Mouse (Mus musculus) intestine, embryonic 14.5 days (tissue): ENCODE measurements around the gene Sh3bp1. TPM values are rescaled to one million over a fixed set of nuclear protein-coding genes. Genes with fewer than 3 reads are reported as not detected.
"Not testable (repeated sequence)": the region's sequence is repeated elsewhere in the genome, so short reads cannot be mapped to it uniquely, and the experiment has no call there.

Experiments
- ATAC-seq: fragments of 200-750 bp; cut with Nextera tagmentation; replicated peaks from 2 replicates; pipeline ENCODE4 v1.8.0; 2017; ENCODE audit warnings: low read depth, moderate number of reproducible peaks, moderate TSS enrichment, moderate library complexity; ENCODE audit not compliant: low FRiP score, low TSS enrichment
- DNase-seq: peaks from one replicate; pipeline ENCODE4 v3.0.0-alpha.2; 2018; ENCODE audit warnings: low spot score
- H3K27ac ChIP-seq: fragments of 300-500 bp; sonication (generic); 2 replicates; pipeline ENCODE4 v1.5.1; 2014; ENCODE audit warnings: low read depth, mild to moderate bottlenecking, control low read depth
- H3K27me3 ChIP-seq: fragments of 300-500 bp; sonication (generic); replicated peaks from 2 replicates; pipeline ENCODE4 v1.6.1; 2014; ENCODE audit warnings: low read length, control low read depth; ENCODE audit not compliant: control insufficient read depth, insufficient read depth
- H3K36me3 ChIP-seq: fragments of 300-500 bp; sonication (generic); 2 replicates; pipeline ENCODE4 v1.6.1; 2014; ENCODE audit warnings: low read length, control low read depth; ENCODE audit not compliant: control insufficient read depth, insufficient read depth
- H3K4me1 ChIP-seq: fragments of 300-500 bp; sonication (generic); replicated peaks from 2 replicates; pipeline ENCODE4 v1.6.1; 2014; ENCODE audit warnings: low read length, control low read depth, mixed read lengths; ENCODE audit not compliant: control insufficient read depth, insufficient read depth
- H3K4me2 ChIP-seq: fragments of 300-500 bp; sonication (generic); 2 replicates; pipeline ENCODE4 v1.6.1; 2014; ENCODE audit warnings: low read length
- H3K4me3 ChIP-seq: fragments of 300-500 bp; sonication (generic); 2 replicates; pipeline ENCODE4 v1.5.1; 2014; ENCODE audit warnings: low read depth, low read length, control low read depth, mixed read lengths
- H3K9ac ChIP-seq: fragments of 300-500 bp; sonication (generic); 2 replicates; pipeline ENCODE4 v1.6.1; 2014; ENCODE audit warnings: mild to moderate bottlenecking, low read length
- H3K9me3 ChIP-seq: fragments of 300-500 bp; sonication (generic); 2 replicates; pipeline ENCODE4 v1.6.1; 2016; ENCODE audit warnings: low read length, control low read depth; ENCODE audit not compliant: control insufficient read depth
- WGBS: fragments of 180-500 bp; shearing (Covaris S2); extraction: QIAGEN DNeasy Blood & Tissue Kit; methylation state at CpG from one replicate; pipeline ENCODE4 v1.1.7; 2014; 5-methylcytosine and 5-hydroxymethylcytosine counted together
- polyA plus RNA-seq: library from polyadenylated mRNA; unstranded; fragments of >200 nt; fragmentation: Nextera tagmentation; extraction: Ambion mirVana; gene quantifications from 2 replicates; pipeline ENCODE4 v1.2.1, GENCODE M21; 2014

Sh3bp1 gene
- polyA plus RNA-seq, 1 experiment from 2014 or later, result 30.2 TPM

DNA sequence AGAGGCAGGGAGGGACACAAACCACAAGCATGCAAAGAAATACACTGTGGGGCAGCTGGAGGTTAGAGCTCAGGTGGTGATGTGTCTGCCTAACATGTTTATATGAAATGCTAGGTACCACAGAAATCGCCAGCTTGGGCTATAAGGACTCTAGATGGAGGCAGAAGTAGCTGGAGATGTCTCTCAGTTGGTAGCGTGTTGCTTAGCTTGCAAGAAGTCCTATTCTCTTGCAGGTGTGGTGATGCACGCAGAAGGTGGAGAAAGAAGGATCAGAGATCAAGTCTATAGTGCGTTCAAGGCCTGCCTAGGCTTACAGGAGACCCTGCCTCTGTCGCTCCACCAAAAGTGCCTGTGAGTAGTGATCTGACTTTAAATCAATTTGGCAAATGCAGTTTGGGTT is 24.0 kb upstream of the Sh3bp1 start:
- 66% methylated on average over 5 of the region's 5 CpGs for whole genome bisulfite sequencing
- peaks cover 2% of the 10 kb centered on the region; the same call in 1 of the 2 replicates for H3K36me3 ChIP-seq
- H3K4me2 ChIP-seq, result peak overlapping the region; percentile 79
- no peaks in the 10 kb centered on the region for H3K27me3 ChIP-seq
- ATAC-seq (no peak), DNase-seq (no peak)
- H3K27ac ChIP-seq, result peak overlapping the region; percentile 99
- no peak overlapping the region for H3K4me3 ChIP-seq
- H3K9me3 ChIP-seq, result no peaks in the 10 kb centered on the region
- peaks cover 32% of the 10 kb centered on the region for H3K4me1 ChIP-seq
- H3K9ac ChIP-seq, result no peak overlapping the region

DNA sequence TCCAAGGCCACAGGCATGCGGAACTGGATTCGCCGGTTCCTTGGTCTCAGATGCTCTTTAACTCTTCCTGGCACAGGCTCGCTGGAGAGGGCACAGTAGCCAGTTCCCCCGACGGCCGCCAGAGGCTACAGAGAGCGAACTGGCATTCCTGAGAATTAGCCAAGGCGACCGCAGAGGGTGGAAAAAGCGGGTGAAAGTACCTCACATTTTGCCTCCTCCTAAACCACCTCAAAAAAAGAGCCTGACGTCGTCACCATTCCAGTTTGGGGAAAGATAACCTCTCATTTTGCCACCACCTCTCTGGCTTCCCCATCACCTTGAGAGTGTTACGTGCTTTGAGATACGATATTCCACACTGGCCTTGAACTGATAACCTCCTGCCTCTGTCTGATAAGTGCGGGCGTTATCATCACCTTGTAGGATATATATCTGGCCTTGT is 23.3 kb upstream of the Sh3bp1 start:
- Histone ChIP-seq H3K4me3 (peak overlapping the region; percentile 71), H3K27me3 (no peaks in the 10 kb centered on the region), H3K36me3 (peaks cover 9% of the 10 kb centered on the region), H3K9ac (peak overlapping the region; percentile 84), H3K27ac (peak overlapping the region; percentile 99), H3K4me1 (peaks cover 32% of the 10 kb centered on the region), H3K4me2 (peak overlapping the region; percentile 79), H3K9me3 (no peaks in the 10 kb centered on the region)
- ATAC-seq (peak; percentile 32), DNase-seq (peak; percentile 88)
- 3% methylated on average over 17 of the region's 17 CpGs for WGBS

- peak within 1 kb of the TSS; percentile 79 for H3K4me2 ChIP-seq
- H3K36me3 ChIP-seq, result peaks cover 19% of the 10 kb centered on the region
- H3K27me3 ChIP-seq, result no peaks in the 10 kb centered on the region
- 1% methylated on average over 81 of the region's 95 CpGs for WGBS
- peak; percentile 97 for DNase-seq
- peak within 1 kb of the TSS; percentile 71 for H3K4me3 ChIP-seq
- H3K4me1 ChIP-seq, result peaks cover 28% of the 10 kb centered on the region
- H3K9me3 ChIP-seq, result no peaks in the 10 kb centered on the region
- ATAC-seq, result peak; percentile 90
- peak within 1 kb of the TSS; percentile 84 for H3K9ac ChIP-seq
- H3K27ac ChIP-seq, result peak within 1 kb of the TSS; percentile 99
These were observed 22.4 kb upstream of the Sh3bp1 start, which contains the start of gene Gga1 for GRCm38 (mm10) chr15:78876991-78877809. Gga1 (plus strand) TSS chr15:78877190.

DNA sequence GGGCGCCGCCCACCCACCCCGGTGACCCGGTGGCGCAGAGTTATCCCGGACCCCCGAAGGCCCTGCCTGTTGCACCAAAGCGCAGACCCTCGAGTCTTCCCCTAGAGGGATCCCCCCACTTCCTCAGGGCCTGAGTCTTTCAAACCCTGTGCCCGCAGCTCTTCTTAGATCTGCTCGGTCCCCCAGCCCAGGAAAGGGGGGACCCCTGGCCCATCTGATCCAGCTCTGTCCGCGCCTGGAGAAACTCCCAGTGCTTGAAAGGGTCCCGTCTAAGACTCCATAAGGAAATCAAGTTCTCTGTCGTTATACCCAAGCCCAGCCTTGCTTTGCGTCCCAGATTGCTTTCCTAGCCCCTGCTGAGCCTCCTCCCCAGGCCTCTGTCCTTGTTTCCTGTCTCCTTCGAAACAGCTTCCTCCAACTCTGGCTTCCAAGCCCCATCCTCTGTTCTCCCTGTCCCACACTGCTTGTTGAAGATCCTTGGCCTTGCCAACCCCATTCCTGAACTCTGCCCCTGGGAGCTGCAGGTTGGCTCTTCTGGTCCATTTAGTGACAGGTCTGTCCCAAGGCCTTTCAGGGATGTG is 21.7 kb upstream of the Sh3bp1 start:
- H3K4me2 ChIP-seq, result peak overlapping the region; percentile 79
- H3K9me3 ChIP-seq, result no peaks in the 10 kb centered on the region
- peaks cover 26% of the 10 kb centered on the region for H3K36me3 ChIP-seq
- H3K27ac ChIP-seq, result peak overlapping the region; percentile 99
- H3K27me3 ChIP-seq, result no peaks in the 10 kb centered on the region
- peak overlapping the region; percentile 71 for H3K4me3 ChIP-seq
- WGBS, result 1% methylated on average over 17 of the region's 17 CpGs
- DNase-seq, result no peak
- peak overlapping the region; percentile 84 for H3K9ac ChIP-seq
- H3K4me1 ChIP-seq, result peaks cover 26% of the 10 kb centered on the region
- ATAC-seq, result peak; percentile 42; the same call in 1 of the 2 replicates

GRCm38 (mm10) chr15:78878792-78879516 is 20.6 kb upstream of the Sh3bp1 start:
- not testable (repeated sequence) for ATAC-seq, H3K9ac ChIP-seq, H3K9me3 ChIP-seq, DNase-seq, H3K27ac ChIP-seq, H3K27me3 ChIP-seq, H3K4me3 ChIP-seq
- 32% methylated on average over 7 of the region's 7 CpGs for WGBS
- Histone ChIP-seq H3K4me1 (peaks cover 26% of the 10 kb centered on the region), H3K36me3 (peaks cover 36% of the 10 kb centered on the region), H3K4me2 (peak overlapping the region; percentile 79; the same call in 1 of the 2 replicates)

DNA sequence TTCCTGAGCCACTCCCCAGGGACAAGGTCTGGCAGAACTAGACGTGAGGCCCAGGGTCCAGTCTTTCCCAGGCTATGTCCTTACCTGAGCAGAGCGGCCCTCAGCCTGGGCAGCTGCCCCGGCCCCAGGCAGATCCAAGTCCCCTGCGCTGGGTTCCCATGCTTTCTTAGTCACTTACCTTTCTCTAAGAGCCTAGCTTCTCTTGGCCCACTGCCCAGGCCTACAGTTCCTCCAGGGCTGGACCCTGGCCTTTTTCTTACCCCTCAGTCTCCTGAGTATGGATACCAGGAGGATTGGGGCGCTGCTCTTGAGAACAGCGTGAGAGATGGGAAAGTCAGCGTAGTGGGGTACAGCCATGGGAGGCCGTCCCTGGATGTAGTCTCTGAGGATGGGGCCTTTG is 19.1 kb upstream of the Sh3bp1 start:
- ATAC-seq, result no peak

DNA sequence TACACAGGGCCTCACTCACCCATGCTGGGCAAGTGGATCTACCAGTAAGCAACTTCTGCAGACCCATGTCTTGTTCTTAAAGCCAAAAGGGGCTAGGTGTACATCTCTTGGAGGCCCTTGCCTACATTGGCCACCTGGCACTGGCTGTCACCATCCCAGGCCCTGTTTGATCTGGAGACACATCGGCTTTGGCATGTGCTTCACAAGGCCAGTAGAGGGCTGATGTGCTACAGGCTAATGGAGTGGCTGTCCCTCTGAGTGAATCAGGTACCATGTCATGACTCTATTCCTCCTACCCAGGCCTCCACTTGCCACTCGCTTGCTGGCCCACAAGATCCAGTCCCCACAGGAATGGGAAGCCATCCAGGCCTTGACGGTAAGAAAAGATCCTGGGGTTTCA is 17.7 kb upstream of the Sh3bp1 start:
- 82% methylated on average over 3 of the region's 3 CpGs for WGBS

More for the DNA sequence above, 19.1 kb upstream of the Sh3bp1 start:
- H3K9ac ChIP-seq, result no peak overlapping the region
- DNase-seq, result no peak
- 97% methylated on average over 8 of the region's 8 CpGs for WGBS
- H3K36me3 ChIP-seq, result peaks cover 49% of the 10 kb centered on the region
- no peak overlapping the region; the same call in 1 of the 2 replicates for H3K27ac ChIP-seq
- no peaks in the 10 kb centered on the region for H3K27me3 ChIP-seq
- H3K4me1 ChIP-seq, result peaks cover 21% of the 10 kb centered on the region
- no peak overlapping the region for H3K4me2 ChIP-seq
- H3K4me3 ChIP-seq, result no peak overlapping the region
- H3K9me3 ChIP-seq, result no peaks in the 10 kb centered on the region

DNA sequence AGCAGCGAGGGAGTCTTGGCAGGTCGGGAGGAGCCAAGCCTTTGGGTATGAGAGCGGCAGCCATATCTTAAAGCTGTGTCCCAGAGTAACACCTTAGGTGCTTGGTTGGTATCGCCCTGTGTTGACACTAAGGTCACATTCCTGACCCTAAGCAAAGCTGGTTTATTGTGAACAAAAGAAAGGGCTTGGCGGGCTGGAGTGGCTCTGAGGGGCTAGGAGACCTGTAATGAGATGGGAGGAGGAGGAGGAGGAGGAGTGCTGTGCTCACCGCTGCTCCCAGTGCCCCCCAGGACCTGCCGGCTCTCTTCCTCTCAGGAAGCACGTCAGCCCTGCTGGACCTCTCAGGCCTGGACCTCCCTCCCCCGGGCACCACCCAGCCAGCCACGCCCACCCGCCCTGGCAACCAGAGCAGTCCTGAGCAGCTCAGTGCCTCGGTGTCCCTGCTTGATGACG is 10.1 kb upstream of the Sh3bp1 start:
- Histone ChIP-seq H3K4me1 (peaks cover 17% of the 10 kb centered on the region), H3K36me3 (peaks cover 89% of the 10 kb centered on the region), H3K9me3 (no peaks in the 10 kb centered on the region), H3K27me3 (no peaks in the 10 kb centered on the region), H3K9ac (no peak overlapping the region), H3K4me2 (no peak overlapping the region), H3K4me3 (no peak overlapping the region), H3K27ac (no peak overlapping the region)
- DNase-seq (peak; percentile 61), ATAC-seq (no peak)
- WGBS, result 24% methylated on average over 13 of the region's 13 CpGs

More for the DNA sequence above, 17.7 kb upstream of the Sh3bp1 start:
- H3K27ac ChIP-seq, result no peak overlapping the region
- peaks cover 63% of the 10 kb centered on the region for H3K36me3 ChIP-seq
- peaks cover 17% of the 10 kb centered on the region for H3K4me1 ChIP-seq
- no peaks in the 10 kb centered on the region for H3K9me3 ChIP-seq
- H3K9ac ChIP-seq, result no peak overlapping the region
- DNase-seq, result no peak
- no peak overlapping the region for H3K4me3 ChIP-seq
- no peak for ATAC-seq
- H3K27me3 ChIP-seq, result no peaks in the 10 kb centered on the region
- H3K4me2 ChIP-seq, result no peak overlapping the region
